Mouse (Mus musculus): ENCODE data around the gene Tbpl1. TPM values are rescaled to one million over a fixed set of nuclear protein-coding genes. Genes with fewer than 3 reads are reported as not detected.

Tbpl1 gene
- polyA plus RNA-seq, 1 experiment from 2014 or later, result 88.8 TPM

GRCm38 (mm10) chr10:22720781-22721529 is 10.8 kb downstream of the Tbpl1 start:
- no peak overlapping the region for H3K9ac ChIP-seq (ENCODE audit: low read depth, low read length)
- no peaks in the 10 kb centered on the region for H3K36me3 ChIP-seq (ENCODE audit: control insufficient read depth, insufficient read depth, low read length)
- WGBS, result 87% methylated on average over 5 of the region's 5 CpGs
- ATAC-seq, result no peak
- no peak overlapping the region for H3K27ac ChIP-seq (ENCODE audit: low read length)
- no peaks in the 10 kb centered on the region for H3K9me3 ChIP-seq (replicated peaks; ENCODE audit: control insufficient read depth, low read length, poor library complexity, severe bottlenecking)
- no peaks in the 10 kb centered on the region; the same call in 1 of the 2 replicates for H3K4me1 ChIP-seq (ENCODE audit: control insufficient read depth, insufficient read depth, low read length)
- H3K4me3 ChIP-seq (ENCODE audit: low read depth, low read length), result no peak overlapping the region
- no peak overlapping the region for H3K4me2 ChIP-seq (ENCODE audit: low read length)
- H3K27me3 ChIP-seq (ENCODE audit: control insufficient read depth, insufficient read depth, low read depth, low read length), result no peaks in the 10 kb centered on the region

- H3K4me2 ChIP-seq (ENCODE audit: low read length), result no peak overlapping the region
- H3K9me3 ChIP-seq (replicated peaks; ENCODE audit: control insufficient read depth, low read length, poor library complexity, severe bottlenecking), result no peaks in the 10 kb centered on the region
- no peaks in the 10 kb centered on the region for H3K27me3 ChIP-seq (ENCODE audit: control insufficient read depth, insufficient read depth, low read depth, low read length)
- H3K27ac ChIP-seq (ENCODE audit: low read length), result no peak overlapping the region
- no peaks in the 10 kb centered on the region for H3K36me3 ChIP-seq (ENCODE audit: control insufficient read depth, insufficient read depth, low read length)
- no peak overlapping the region for H3K9ac ChIP-seq (ENCODE audit: low read depth, low read length)
- WGBS, result 49% methylated on average over 4 of the region's 4 CpGs
- no peak overlapping the region for H3K4me3 ChIP-seq (ENCODE audit: low read depth, low read length)
- H3K4me1 ChIP-seq (ENCODE audit: control insufficient read depth, insufficient read depth, low read length), result no peaks in the 10 kb centered on the region; the same call in 1 of the 2 replicates
- no peak for ATAC-seq
Observed at GRCm38 (mm10) chr10:22718475-22718874, 13.3 kb downstream of the Tbpl1 start.

GRCm38 (mm10) chr10:22714520-22714919 is 17.2 kb downstream of the Tbpl1 start:
- ATAC-seq, result peak; percentile 47; the same call in 1 of the 2 replicates
- H3K4me1 ChIP-seq (ENCODE audit: control insufficient read depth, insufficient read depth, low read length), result no peaks in the 10 kb centered on the region; the same call in 1 of the 2 replicates
- WGBS, result 82% methylated on average over 4 of the region's 4 CpGs
- H3K9me3 ChIP-seq (replicated peaks; ENCODE audit: control insufficient read depth, low read length, poor library complexity, severe bottlenecking), result no peaks in the 10 kb centered on the region
- no peaks in the 10 kb centered on the region for H3K27me3 ChIP-seq (ENCODE audit: control insufficient read depth, insufficient read depth, low read depth, low read length)
- no peak overlapping the region for H3K9ac ChIP-seq (ENCODE audit: low read depth, low read length)
- no peak overlapping the region for H3K4me3 ChIP-seq (ENCODE audit: low read depth, low read length)
- no peak overlapping the region for H3K27ac ChIP-seq (ENCODE audit: low read length)
- no peak overlapping the region for H3K4me2 ChIP-seq (ENCODE audit: low read length)
- H3K36me3 ChIP-seq (ENCODE audit: control insufficient read depth, insufficient read depth, low read length), result no peaks in the 10 kb centered on the region

GRCm38 (mm10) chr10:22712955-22713354 is 18.8 kb downstream of the Tbpl1 start:
- Histone ChIP-seq H3K36me3 (ENCODE audit: control insufficient read depth, insufficient read depth, low read length) (no peaks in the 10 kb centered on the region), H3K27ac (ENCODE audit: low read length) (no peak overlapping the region), H3K4me2 (ENCODE audit: low read length) (no peak overlapping the region), H3K4me1 (ENCODE audit: control insufficient read depth, insufficient read depth, low read length) (no peaks in the 10 kb centered on the region), H3K4me3 (ENCODE audit: low read depth, low read length) (no peak overlapping the region), H3K9me3 (replicated peaks; ENCODE audit: control insufficient read depth, low read length, poor library complexity, severe bottlenecking) (no peaks in the 10 kb centered on the region), H3K9ac (ENCODE audit: low read depth, low read length) (no peak overlapping the region), H3K27me3 (ENCODE audit: control insufficient read depth, insufficient read depth, low read depth, low read length) (no peaks in the 10 kb centered on the region)
- 81% methylated on average over 2 of the region's 2 CpGs for WGBS
- no peak for ATAC-seq

GRCm38 (mm10) chr10:22710173-22710777 is 21.5 kb downstream of the Tbpl1 start:
- 82% methylated on average over 13 of the region's 13 CpGs for WGBS
- Histone ChIP-seq H3K27me3 (ENCODE audit: control insufficient read depth, insufficient read depth, low read depth, low read length) (no peaks in the 10 kb centered on the region), H3K4me2 (ENCODE audit: low read length) (no peak overlapping the region), H3K36me3 (ENCODE audit: control insufficient read depth, insufficient read depth, low read length) (peaks cover 11% of the 10 kb centered on the region), H3K9ac (ENCODE audit: low read depth, low read length) (no peak overlapping the region), H3K4me3 (ENCODE audit: low read depth, low read length) (no peak overlapping the region), H3K9me3 (replicated peaks; ENCODE audit: control insufficient read depth, low read length, poor library complexity, severe bottlenecking) (no peaks in the 10 kb centered on the region), H3K4me1 (ENCODE audit: control insufficient read depth, insufficient read depth, low read length) (no peaks in the 10 kb centered on the region), H3K27ac (ENCODE audit: low read length) (no peak overlapping the region)
- ATAC-seq, result no peak

GRCm38 (mm10) chr10:22708190-22708843 is 23.4 kb downstream of the Tbpl1 start:
- ATAC-seq, result no peak
- Histone ChIP-seq H3K4me1 (ENCODE audit: control insufficient read depth, insufficient read depth, low read length) (no peaks in the 10 kb centered on the region), H3K9me3 (replicated peaks; ENCODE audit: control insufficient read depth, low read length, poor library complexity, severe bottlenecking) (no peaks in the 10 kb centered on the region), H3K4me3 (ENCODE audit: low read depth, low read length) (no peak overlapping the region), H3K4me2 (ENCODE audit: low read length) (no peak overlapping the region), H3K9ac (ENCODE audit: low read depth, low read length) (no peak overlapping the region), H3K36me3 (ENCODE audit: control insufficient read depth, insufficient read depth, low read length) (peaks cover 11% of the 10 kb centered on the region), H3K27me3 (ENCODE audit: control insufficient read depth, insufficient read depth, low read depth, low read length) (no peaks in the 10 kb centered on the region), H3K27ac (ENCODE audit: low read length) (no peak overlapping the region)
- 87% methylated on average over 7 of the region's 7 CpGs for WGBS

GRCm38 (mm10) chr10:22703844-22704243 is 27.9 kb downstream of the Tbpl1 start:
- Histone ChIP-seq H3K4me3 (ENCODE audit: low read depth, low read length) (no peak overlapping the region), H3K27ac (ENCODE audit: low read length) (no peak overlapping the region), H3K27me3 (ENCODE audit: control insufficient read depth, insufficient read depth, low read depth, low read length) (no peaks in the 10 kb centered on the region), H3K4me1 (ENCODE audit: control insufficient read depth, insufficient read depth, low read length) (no peaks in the 10 kb centered on the region), H3K36me3 (ENCODE audit: control insufficient read depth, insufficient read depth, low read length) (peaks cover 11% of the 10 kb centered on the region), H3K4me2 (ENCODE audit: low read length) (no peak overlapping the region), H3K9ac (ENCODE audit: low read depth, low read length) (no peak overlapping the region), H3K9me3 (replicated peaks; ENCODE audit: control insufficient read depth, low read length, poor library complexity, severe bottlenecking) (no peaks in the 10 kb centered on the region)
- no peak for ATAC-seq
- WGBS, result 90% methylated on average over 6 of the region's 6 CpGs

GRCm38 (mm10) chr10:22701485-22702315 is 30.0 kb downstream of the Tbpl1 start:
- no peaks in the 10 kb centered on the region for H3K9me3 ChIP-seq (replicated peaks; ENCODE audit: control insufficient read depth, low read length, poor library complexity, severe bottlenecking)
- H3K4me2 ChIP-seq (ENCODE audit: low read length), result no peak overlapping the region
- no peak overlapping the region for H3K27ac ChIP-seq (ENCODE audit: low read length)
- peaks cover 7% of the 10 kb centered on the region for H3K36me3 ChIP-seq (ENCODE audit: control insufficient read depth, insufficient read depth, low read length)
- no peaks in the 10 kb centered on the region for H3K4me1 ChIP-seq (ENCODE audit: control insufficient read depth, insufficient read depth, low read length)
- 81% methylated on average over 12 of the region's 12 CpGs for WGBS
- H3K4me3 ChIP-seq (ENCODE audit: low read depth, low read length), result no peak overlapping the region
- no peak overlapping the region for H3K9ac ChIP-seq (ENCODE audit: low read depth, low read length)
- no peak for ATAC-seq
- no peaks in the 10 kb centered on the region for H3K27me3 ChIP-seq (ENCODE audit: control insufficient read depth, insufficient read depth, low read depth, low read length)
